Mouse (Mus musculus): ENCODE measurements around the gene Smtnl2. TPM values are rescaled to one million over a fixed set of nuclear protein-coding genes. Genes with fewer than 3 reads are reported as not detected.

The Smtnl2 gene
- polyA plus RNA-seq, 2 experiments from 2014 or later = not detected

- ATAC-seq = no peak
These were observed 13.7 kb upstream of the Smtnl2 start for GRCm38 (mm10) chr11:72425201-72425600.

- ATAC-seq = no peak
These were observed 12.2 kb upstream of the Smtnl2 start for GRCm38 (mm10) chr11:72423686-72424085.

DNA sequence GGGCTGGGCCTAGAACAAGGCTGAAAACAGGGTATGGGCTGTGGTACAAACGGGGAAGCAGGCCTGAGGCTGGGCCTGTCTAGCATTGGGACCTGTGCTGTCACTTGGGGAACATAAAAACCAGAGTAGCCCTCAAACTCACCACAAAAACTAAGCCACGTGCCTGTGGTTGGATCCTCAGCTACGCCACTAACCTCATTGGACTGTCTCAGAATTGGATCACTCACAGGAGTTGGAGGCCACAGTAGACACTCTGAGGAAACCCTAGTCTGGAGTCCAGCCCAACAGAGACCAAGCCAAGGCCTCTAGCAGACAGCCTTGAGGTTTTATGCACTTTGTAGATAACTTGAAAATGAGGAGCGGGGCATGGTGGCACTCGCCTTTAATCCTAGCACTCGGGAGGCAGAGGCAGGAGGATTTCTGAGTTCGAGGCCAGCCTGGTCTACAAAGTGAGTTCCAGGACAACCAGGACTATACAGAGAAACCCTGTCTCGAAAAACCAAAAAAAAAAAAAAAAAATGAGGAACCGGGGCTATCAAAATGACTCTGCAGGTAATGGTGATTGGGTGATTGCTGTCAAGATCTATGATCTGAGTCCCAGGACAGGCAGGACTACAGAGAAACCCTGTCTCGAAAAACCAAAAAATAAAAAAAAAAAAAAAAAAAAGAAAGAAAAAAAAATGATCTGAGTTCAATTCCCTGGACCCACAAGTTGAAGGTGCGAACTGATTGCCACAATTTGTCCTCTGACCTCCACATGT is 10.2 kb upstream of the Smtnl2 start:
- ATAC-seq = no peak

- no peak for ATAC-seq
These were observed 9.1 kb upstream of the Smtnl2 start for GRCm38 (mm10) chr11:72420460-72421122.

DNA sequence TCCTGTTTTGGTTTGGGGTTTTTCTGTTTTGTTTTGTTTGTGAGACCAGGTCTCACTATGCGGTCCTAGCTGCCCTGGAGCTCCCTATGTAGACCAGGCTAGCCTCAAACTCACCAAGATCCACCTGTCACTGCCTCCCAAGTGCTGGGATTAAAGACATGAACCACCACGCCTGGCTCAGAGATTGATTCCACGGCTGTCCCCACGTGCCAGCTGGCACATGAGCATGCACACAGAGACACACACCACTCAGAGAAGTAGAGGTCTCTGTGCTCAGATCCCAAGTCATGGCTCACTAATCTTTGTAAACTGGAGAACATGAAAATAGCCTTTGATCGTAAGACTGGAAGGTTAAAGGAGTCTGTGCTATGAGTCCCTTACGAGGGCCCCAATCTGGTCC is 7.5 kb upstream of the Smtnl2 start:
- ATAC-seq = no peak

- ATAC-seq = no peak
These were observed 6.7 kb upstream of the Smtnl2 start for GRCm38 (mm10) chr11:72418227-72418626.

DNA sequence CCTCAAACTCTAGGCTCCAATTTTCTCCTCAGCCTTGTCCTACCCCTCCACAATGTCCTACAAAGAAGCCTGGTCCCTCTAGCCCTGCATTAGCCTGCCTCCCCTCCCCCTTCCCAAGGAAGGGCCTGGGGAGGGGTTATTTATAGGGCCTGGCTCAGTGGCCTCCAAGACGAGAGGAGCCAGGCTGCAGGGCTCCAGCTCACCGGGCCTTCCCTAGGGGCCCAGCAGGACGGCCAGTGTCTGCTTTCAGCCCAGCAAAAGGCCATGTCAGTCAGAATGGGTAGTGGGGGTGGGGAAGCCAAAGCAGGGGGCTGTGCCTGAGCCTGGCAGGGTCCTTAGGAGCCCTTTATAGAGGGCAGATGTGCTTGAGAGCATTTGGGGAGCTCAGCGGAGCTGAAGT is 5.9 kb upstream of the Smtnl2 start:
- ATAC-seq = no peak

DNA sequence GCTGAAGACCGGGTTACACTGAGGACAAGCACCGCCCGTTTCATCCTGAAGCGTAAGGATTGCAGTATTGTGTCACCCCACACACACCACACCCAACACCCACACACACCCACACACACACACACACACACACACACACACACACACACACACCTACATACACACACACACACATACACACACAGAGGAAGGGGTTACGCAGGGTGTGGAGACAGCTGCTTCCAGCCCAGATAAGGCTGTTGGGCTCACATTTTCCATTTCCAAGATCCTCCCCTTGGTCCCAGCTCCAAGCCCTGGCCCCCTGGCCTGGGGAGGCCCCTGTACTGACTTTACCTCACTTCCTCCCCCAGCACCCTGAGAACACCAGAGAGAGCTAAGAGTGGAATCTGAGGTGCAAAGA is 5.2 kb upstream of the Smtnl2 start:
- no peak for ATAC-seq

DNA sequence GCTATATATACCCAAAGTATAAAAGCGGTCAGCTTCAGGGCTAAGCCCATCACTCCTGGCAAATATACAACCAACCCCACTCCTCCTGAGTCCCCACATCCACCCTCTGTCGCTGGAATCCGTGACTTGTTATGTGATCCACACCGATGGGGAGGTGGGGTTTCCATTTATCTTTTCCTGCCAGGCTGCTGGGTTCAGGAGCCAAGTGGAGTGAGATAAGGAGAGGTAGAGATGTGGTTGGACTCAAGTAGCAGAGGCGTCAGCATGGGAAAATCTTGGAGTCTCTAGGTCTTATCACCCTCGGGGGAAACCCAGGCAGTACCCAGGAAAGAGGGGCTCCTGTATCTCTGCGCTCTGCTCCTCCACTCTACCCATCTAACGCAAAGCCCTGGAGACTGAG is 3.6 kb upstream of the Smtnl2 start:
- no peak for ATAC-seq

GRCm38 (mm10) chr11:72413601-72414190 is 2.2 kb upstream of the Smtnl2 start:
- ATAC-seq = no peak

GRCm38 (mm10) chr11:72413016-72413415 is 1.5 kb upstream of the Smtnl2 start:
- no peak for ATAC-seq

GRCm38 (mm10) chr11:72411945-72412344 is 432 bp upstream of the Smtnl2 start:
- no peak for ATAC-seq

DNA sequence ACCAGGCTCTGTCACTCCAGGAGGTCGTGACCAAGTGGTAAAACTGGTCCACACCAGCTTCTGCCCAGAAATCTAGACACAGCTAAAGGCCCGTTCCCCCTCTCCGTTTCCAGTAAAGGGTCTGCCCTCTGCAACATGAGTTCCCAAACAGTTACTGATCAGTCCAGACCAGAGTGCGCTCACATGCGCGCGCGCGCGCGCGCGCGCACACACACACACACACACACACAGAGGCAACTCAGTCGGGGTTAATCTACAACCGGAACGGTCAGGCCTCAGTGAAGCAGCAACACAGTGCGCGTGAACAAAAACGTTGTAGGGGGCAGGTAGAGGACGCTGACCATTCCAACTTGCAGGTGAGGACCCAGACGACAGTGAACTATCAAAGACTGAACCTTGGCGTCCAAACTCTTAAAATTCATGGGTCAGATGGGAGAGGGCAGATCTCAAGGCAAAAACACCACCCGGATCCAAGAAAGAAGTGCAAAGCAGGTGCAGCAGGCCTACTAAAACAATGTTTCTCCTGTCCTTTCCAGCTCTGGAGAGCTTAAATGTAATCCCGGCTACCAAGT is 906 bp downstream of the Smtnl2 start:
- ATAC-seq = no peak

DNA sequence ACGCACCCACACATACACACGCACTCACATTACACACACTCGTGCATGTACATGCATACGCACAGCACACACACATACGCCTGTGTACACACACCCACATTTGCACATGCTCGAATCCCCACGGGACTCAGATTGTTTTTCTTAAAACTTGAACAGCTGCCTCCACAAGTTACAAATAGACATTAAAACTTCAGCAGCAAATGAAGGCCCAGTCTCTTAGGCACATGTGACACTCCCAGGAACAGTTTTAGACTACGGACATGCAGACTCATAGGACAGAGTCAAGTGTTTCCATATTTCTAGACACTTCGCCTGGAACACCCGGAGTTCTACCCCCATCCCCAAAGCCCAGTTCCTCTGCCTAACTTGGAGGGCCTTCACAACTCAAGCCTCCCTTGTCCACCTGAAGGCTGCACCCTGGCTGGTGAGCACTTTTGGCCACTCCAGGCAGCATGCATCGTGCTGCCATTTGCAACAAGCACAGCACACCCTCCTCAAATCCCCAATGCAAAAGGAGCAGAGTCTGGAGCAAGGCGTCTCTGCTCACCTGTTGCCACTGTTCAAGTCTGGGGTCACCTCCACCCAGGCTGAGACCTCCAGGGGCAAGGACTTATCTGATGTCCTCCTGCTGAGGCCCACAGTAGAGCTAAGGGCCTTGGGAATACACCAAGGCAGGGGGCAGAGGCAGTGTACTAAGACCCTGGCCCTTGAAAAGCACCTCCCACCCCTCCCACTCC is 1.7 kb downstream of the Smtnl2 start:
- ATAC-seq = no peak

- ATAC-seq = no peak
These were observed 2.9 kb downstream of the Smtnl2 start for GRCm38 (mm10) chr11:72408451-72409170.

DNA sequence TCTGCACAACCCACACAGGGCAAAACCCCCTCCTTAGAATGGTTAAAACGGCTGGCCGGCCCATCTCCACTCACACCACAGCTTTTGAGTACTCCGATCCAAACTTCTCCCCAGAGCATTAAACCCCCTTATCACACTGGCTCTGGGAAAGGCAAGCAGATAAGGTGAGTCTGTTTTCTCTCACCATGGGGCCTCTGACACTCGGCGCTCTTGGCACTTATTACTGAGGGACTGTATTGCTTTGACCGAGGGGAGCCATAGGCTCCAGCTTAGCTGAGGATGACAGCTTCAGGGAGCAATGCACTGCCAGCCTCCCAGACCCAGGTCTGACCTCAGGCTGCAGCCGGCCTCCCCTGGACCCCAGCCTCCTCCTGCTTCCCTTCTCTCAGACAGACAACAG is 3.9 kb downstream of the Smtnl2 start:
- ATAC-seq = no peak

GRCm38 (mm10) chr11:72407081-72407480 is 4.4 kb downstream of the Smtnl2 start:
- no peak for ATAC-seq

- no peak for ATAC-seq
These were observed 5.3 kb downstream of the Smtnl2 start for GRCm38 (mm10) chr11:72406079-72406675.

DNA sequence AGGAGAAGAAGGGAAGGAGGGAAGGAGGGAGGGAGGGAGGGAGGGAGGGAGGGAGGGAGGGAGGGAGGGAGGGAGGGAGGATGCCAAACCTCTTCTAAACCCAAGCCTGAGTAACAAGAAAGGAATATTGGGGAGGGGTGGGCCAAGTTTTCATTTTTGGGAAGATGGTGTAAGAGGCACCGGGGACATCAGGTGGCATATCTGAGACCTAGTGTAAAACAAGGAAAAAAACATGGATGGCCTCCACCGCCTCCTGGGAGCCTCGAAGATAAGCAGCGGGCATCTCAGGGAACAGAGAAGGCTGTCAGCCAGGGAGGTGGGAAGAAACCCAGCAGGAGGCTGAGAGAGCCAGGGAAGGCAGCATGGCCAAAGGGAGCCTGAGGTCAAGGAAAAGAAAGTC is 6.0 kb downstream of the Smtnl2 start:
- no peak for ATAC-seq

- no peak for ATAC-seq
These were observed 8.5 kb downstream of the Smtnl2 start for GRCm38 (mm10) chr11:72402969-72403368.

- ATAC-seq = no peak
These were observed 9.5 kb downstream of the Smtnl2 start for GRCm38 (mm10) chr11:72402017-72402416.

DNA sequence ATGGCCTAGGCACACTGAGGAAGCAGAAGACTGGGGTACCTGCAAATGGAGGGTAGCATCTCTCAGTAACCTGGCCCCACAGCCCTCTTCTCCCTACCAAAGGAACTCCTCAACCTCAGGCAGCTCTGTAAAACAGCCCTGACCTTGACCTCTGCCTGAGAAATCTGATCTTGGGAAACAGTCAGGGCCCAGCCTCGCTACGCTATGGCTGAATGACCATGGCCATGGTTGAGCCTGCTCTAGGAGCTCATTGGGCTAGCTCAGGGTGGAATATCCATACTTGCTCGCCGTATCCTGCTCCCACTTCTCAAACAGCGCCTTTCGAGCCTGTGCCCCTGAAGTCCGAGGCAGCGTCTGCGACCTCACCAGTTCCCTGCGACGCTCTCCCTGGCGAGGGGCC is 10.4 kb downstream of the Smtnl2 start:
- no peak for ATAC-seq
